Mouse (Mus musculus) hindbrain, embryonic 14.5 days (tissue): Measurements from ENCODE around the gene Zfyve26. TPM values are rescaled to one million over a fixed set of nuclear protein-coding genes. Genes with fewer than 3 reads are reported as not detected.
"Not testable (repeated sequence)": the region's sequence is repeated elsewhere in the genome, so short reads cannot be mapped to it uniquely, and the experiment has no call there.

Experiments used
- ATAC-seq: fragments of 200-750 bp; cut with Nextera tagmentation; 2 replicates; pipeline ENCODE4 v1.8.0; 2017; ENCODE audit warnings: moderate number of reproducible peaks, mild to moderate bottlenecking, moderate TSS enrichment, moderate library complexity; ENCODE audit not compliant: low FRiP score
- DNase-seq: peaks from one replicate; pipeline ENCODE4 v3.0.0-alpha.2; 2015; ENCODE audit warnings: low spot score
- H3K27ac ChIP-seq: fragments of 300-500 bp; sonication (generic); 2 replicates; pipeline ENCODE4 v1.5.1; 2014; ENCODE audit warnings: mild to moderate bottlenecking, moderate library complexity
- H3K27me3 ChIP-seq: fragments of 300-500 bp; sonication (generic); 2 replicates; pipeline ENCODE4 v1.6.1; 2014; ENCODE audit warnings: mild to moderate bottlenecking, low read length, mixed read lengths; ENCODE audit not compliant: control insufficient read depth, insufficient read depth
- H3K36me3 ChIP-seq: fragments of 300-500 bp; sonication (generic); replicated peaks from 2 replicates; pipeline ENCODE4 v1.6.1; 2014; ENCODE audit not compliant: control insufficient read depth, insufficient read depth
- H3K4me1 ChIP-seq: fragments of 300-500 bp; sonication (generic); replicated peaks from 2 replicates; pipeline ENCODE4 v1.6.1; 2014; ENCODE audit warnings: antibody characterized with exemption, low read length, mixed read lengths; ENCODE audit not compliant: control insufficient read depth, insufficient read depth
- H3K4me2 ChIP-seq: fragments of 300-500 bp; sonication (generic); replicated peaks from 2 replicates; pipeline ENCODE4 v1.6.1; 2014; ENCODE audit warnings: mild to moderate bottlenecking, moderate library complexity
- H3K4me3 ChIP-seq: fragments of 300-500 bp; sonication (generic); replicated peaks from 2 replicates; pipeline ENCODE4 v1.5.1; 2014; ENCODE audit warnings: mild to moderate bottlenecking, low read length
- H3K9ac ChIP-seq: fragments of 300-500 bp; sonication (generic); 2 replicates; pipeline ENCODE4 v1.6.1; 2014
- H3K9me3 ChIP-seq: fragments of 300-500 bp; sonication (generic); 2 replicates; pipeline ENCODE4 v1.6.1; 2016; ENCODE audit warnings: low read length; ENCODE audit not compliant: control insufficient read depth
- WGBS: fragments of 180-500 bp; shearing (Covaris S2); extraction: QIAGEN DNeasy Blood & Tissue Kit; methylation state at CpG from one replicate; pipeline ENCODE4 v1.1.7; 2014; 5-methylcytosine and 5-hydroxymethylcytosine counted together
- polyA plus RNA-seq: library from polyadenylated mRNA; unstranded; fragments of >200 nt; fragmentation: Nextera tagmentation; extraction: Ambion mirVana; gene quantifications from 2 replicates; pipeline ENCODE4 v1.2.1, GENCODE M21; 2014

The Zfyve26 gene
- polyA plus RNA-seq, 1 experiment from 2014 or later = 11.7 TPM

DNA sequence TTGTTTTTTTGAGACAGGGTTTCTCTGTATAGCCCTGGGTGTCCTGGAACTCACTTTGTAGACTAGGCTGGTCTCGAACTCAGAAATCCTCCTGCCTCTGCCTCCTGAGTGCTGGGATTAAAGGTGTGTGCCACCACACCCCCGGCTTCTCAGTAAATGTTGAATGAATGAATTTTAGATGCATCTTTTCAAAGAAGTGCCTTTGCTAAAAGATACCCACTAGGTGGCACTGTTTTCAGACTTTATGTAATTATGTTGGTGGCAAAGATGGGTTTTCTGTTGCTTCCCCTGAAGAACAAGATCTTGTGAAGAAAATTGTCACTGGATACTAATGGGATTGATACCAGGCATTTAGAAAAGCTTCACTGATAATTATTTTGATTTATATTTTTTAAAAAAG, 26.4 kb upstream of the Zfyve26 start:
- H3K36me3 ChIP-seq, H3K27ac ChIP-seq, H3K27me3 ChIP-seq, H3K4me2 ChIP-seq, H3K9ac ChIP-seq, ATAC-seq, H3K9me3 ChIP-seq, H3K4me1 ChIP-seq, H3K4me3 ChIP-seq: not testable (repeated sequence)
- WGBS = 73% methylated on average over 2 of the region's 2 CpGs
- DNase-seq = peak; percentile 74

DNA sequence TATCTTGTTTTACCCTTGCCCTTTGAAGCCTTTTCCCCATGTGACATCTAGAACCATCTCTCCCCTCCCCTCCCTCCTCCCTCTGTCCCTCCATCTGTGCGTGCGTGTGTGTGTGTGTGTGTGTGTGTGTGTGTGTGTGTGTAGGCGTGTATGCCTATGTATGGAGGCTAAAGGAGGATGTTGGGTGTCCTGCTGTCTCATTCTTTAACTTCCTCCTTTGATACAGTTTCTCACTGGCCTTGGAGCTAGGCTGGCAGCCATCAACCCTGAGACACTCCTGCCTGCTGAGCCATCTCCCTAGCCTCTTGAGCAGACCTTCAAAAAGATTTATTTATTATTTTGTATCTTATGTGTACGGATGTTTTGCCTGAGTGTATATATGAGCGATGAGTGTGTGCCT, 24.8 kb upstream of the Zfyve26 start:
- 86% methylated on average over 5 of the region's 5 CpGs for WGBS
- H3K9ac ChIP-seq = no peak overlapping the region

DNA sequence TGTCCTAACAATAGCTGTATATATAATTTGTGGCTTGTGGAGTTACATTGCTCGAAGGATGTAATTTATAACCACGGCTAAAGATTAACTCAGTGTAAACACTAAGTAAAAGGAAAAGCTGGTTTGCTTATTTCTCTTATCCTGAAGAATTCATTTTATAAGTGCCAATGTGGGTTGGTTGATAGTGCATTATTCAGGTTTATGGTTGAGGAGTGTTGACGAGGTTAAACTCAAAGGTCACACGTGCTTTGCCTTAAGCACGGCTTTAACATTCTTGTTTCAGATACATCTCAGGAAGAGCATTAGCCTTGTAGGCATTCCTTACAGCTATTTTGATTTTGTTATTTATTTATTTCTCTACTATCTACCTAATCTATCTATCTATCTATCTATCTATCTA, 21.2 kb upstream of the Zfyve26 start:
- ATAC-seq (no peak), DNase-seq (no peak)
- no peak overlapping the region for H3K4me2 ChIP-seq
- no peak overlapping the region for H3K27ac ChIP-seq
- no peaks in the 10 kb centered on the region for H3K36me3 ChIP-seq
- no peaks in the 10 kb centered on the region for H3K27me3 ChIP-seq
- no peaks in the 10 kb centered on the region for H3K9me3 ChIP-seq
- no peaks in the 10 kb centered on the region for H3K4me1 ChIP-seq
- WGBS = 92% methylated on average over 5 of the region's 5 CpGs
- H3K9ac ChIP-seq = no peak overlapping the region
- H3K4me3 ChIP-seq = no peak overlapping the region

More for the DNA sequence above, 24.8 kb upstream of the Zfyve26 start:
- DNase-seq (no peak), ATAC-seq (no peak)
- Histone ChIP-seq H3K27me3 (no peaks in the 10 kb centered on the region), H3K4me3 (no peak overlapping the region), H3K4me1 (no peaks in the 10 kb centered on the region), H3K36me3 (no peaks in the 10 kb centered on the region), H3K4me2 (no peak overlapping the region), H3K9me3 (no peaks in the 10 kb centered on the region), H3K27ac (no peak overlapping the region)

DNA sequence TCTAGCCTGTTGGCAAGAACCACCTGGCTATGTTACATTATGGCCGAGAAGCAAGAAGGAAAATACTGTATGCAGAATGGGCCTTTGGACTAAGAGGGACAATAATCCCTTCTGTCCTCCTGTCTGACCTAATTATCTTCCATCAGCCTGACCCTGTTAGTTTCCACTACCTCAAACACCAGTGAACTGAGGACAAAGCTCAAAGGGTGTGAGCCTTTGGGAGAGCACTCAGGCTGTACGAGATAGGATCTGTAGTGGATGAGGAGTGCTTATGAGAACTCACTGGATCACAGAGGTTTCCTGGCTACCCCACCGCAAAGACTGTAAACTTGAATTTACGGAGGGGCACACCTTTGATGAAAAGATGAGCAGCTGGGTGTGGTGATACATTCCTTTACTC, 17.6 kb upstream of the Zfyve26 start:
- H3K4me1 ChIP-seq = no peaks in the 10 kb centered on the region
- no peak overlapping the region for H3K4me2 ChIP-seq
- no peaks in the 10 kb centered on the region for H3K9me3 ChIP-seq
- no peak overlapping the region for H3K4me3 ChIP-seq
- H3K9ac ChIP-seq = no peak overlapping the region
- no peaks in the 10 kb centered on the region for H3K27me3 ChIP-seq
- no peak overlapping the region for H3K27ac ChIP-seq
- DNase-seq = no peak
- no peaks in the 10 kb centered on the region for H3K36me3 ChIP-seq
- 95% methylated on average over 4 of the region's 4 CpGs for WGBS
- ATAC-seq = no peak

DNA sequence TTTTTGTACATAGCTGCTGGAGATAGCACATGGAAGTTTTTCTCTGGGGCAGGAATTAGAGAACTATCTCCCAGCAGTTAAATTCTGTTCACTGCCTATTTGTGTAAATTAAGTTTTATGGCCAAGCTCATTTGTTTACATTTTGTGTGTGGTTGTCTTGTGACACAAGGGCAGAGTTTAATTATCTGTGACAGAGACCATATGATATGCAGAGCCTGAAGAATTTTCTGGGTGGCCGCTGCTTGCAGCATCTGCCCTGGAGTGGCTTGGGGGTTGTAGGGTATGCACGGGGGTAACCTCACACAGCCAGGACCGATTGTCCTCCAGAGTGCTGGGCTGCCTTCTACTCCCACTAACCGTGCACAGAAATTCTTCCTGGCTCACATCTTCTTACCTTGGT, 9.9 kb upstream of the Zfyve26 start:
- WGBS = 88% methylated on average over 4 of the region's 4 CpGs
- no peak for DNase-seq
- Histone ChIP-seq H3K4me3 (no peak overlapping the region), H3K27ac (no peak overlapping the region), H3K36me3 (no peaks in the 10 kb centered on the region), H3K9ac (no peak overlapping the region), H3K9me3 (no peaks in the 10 kb centered on the region), H3K4me2 (no peak overlapping the region), H3K4me1 (no peaks in the 10 kb centered on the region), H3K27me3 (no peaks in the 10 kb centered on the region)
- ATAC-seq = no peak

DNA sequence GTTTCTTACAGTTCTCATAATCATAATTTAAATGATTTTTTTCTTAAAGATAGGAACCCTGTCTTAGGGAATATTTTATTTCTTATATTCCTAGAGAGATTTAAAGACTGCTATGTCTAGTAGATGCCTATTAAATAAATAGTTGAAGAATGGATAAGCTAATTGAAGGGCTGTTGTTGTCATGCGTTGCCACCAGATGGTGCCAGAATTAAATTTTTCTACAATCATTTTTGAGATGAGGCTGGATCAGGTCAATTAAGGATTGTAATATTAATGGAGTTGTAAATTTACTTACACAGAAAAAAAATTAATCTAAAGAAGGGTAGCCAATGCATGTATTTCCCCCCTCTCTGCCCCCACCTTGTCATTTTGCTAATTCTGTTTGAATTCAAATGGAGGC, 9.0 kb upstream of the Zfyve26 start:
- Histone ChIP-seq H3K27ac (no peak overlapping the region), H3K9me3 (no peaks in the 10 kb centered on the region), H3K4me3 (no peak overlapping the region), H3K27me3 (no peaks in the 10 kb centered on the region), H3K4me1 (no peaks in the 10 kb centered on the region), H3K9ac (no peak overlapping the region), H3K36me3 (no peaks in the 10 kb centered on the region), H3K4me2 (no peak overlapping the region)
- DNase-seq (peak; percentile 38), ATAC-seq (no peak)
- WGBS = 77% methylated on average over 1 of the region's 1 CpGs

DNA sequence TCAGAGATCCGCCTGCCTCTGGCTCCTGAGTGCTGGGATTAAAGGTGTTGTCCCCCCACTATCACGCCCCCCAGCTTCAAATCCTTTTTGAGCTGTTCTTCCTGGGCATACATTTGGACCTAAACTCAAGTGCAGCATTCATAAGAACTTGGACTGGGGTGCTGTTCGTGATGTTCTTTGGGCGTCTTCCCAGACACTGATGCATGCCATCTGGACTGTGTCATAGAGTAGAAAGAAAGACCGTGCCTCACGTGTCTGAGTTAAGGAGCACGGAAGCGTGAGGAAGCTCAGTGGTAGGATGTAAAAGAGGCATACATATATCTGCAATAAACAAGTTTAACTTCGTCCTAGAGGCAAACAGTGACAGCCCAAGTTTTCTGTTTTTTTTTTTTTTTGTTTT, 5.7 kb upstream of the Zfyve26 start:
- Histone ChIP-seq H3K36me3 (no peaks in the 10 kb centered on the region), H3K27me3 (no peaks in the 10 kb centered on the region), H3K9me3 (no peaks in the 10 kb centered on the region), H3K4me3 (no peak overlapping the region), H3K4me1 (no peaks in the 10 kb centered on the region; the same call in 1 of the 2 replicates), H3K9ac (no peak overlapping the region), H3K4me2 (no peak overlapping the region), H3K27ac (no peak overlapping the region)
- no peak for ATAC-seq
- 90% methylated on average over 9 of the region's 9 CpGs for WGBS
- DNase-seq = no peak

DNA sequence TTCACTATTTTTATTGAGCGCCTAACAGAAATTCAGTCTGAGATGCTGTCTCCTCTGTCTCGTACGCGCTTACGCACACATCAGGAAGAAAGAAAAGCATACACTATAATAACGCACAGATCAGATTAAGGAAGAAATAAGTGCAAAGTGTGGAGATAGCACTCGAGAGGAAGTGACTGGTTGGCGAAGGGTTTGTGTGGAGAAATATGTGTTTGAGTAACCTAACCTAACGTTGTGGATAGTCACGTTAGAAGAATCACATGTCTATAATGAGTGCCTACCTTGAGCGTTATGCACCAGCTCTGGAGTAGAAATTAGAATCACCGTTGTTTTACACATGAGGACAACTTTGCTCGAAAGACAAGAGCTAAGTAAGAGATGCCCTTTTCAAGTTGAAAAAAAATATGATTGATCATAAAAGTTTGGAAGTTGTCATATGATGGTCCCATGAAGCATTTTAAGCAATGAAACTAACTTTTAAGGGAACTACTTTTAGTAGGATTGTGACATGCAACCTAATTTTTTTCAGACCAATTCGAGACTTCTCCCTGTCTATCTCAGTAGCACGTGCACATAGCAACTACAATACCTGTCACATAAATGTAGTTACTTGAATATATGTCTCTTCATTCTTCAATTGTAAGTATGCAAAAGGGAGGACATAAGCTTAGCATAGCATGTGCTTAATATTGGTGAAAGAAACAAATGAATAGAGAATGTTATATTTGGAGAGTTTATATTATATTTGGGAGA, 2.0 kb upstream of the Zfyve26 start:
- WGBS = 18% methylated on average over 15 of the region's 15 CpGs

DNA sequence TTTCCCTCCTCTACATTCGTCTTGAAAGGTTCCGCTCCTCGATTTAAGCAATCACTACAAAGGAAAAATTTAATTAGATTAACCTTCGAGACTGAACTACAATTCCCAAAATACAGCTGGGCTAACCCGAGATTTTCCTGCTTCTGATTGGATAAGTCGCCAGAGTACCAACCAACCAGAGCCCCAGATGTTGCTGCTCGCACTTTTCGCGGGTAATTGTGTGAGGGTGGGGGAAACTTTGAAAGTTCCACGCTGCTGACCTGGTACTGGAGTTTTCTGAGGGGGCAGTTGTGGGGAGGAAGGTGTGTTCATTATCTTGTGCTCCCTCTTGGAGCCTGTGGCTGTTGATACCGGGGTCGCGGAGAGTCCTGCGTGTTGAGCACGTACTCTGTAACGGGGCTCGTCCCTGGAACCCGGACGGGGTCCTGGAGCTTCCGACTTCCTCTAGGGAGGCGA, 1.0 kb upstream of the Zfyve26 start, which contains the start of gene Rad51b:
Gene Rad51b, plus strand, starts transcription at position 162 of the 456 bp plus-strand sequence.
- H3K27ac ChIP-seq = peak within 1 kb of the TSS; percentile 69
- no peaks in the 10 kb centered on the region for H3K27me3 ChIP-seq
- H3K4me2 ChIP-seq = peak within 1 kb of the TSS; percentile 88
- under 1% methylated on average over 21 of the region's 21 CpGs for WGBS
- H3K9ac ChIP-seq = peak within 1 kb of the TSS; percentile 68
- no peaks in the 10 kb centered on the region for H3K9me3 ChIP-seq
- peaks cover 13% of the 10 kb centered on the region for H3K4me1 ChIP-seq
- H3K36me3 ChIP-seq = peaks cover 5% of the 10 kb centered on the region; the same call in 1 of the 2 replicates
- ATAC-seq (peak; percentile 85), DNase-seq (peak; percentile 90)
- H3K4me3 ChIP-seq = peak within 1 kb of the TSS; percentile 56

More for the DNA sequence above, 2.0 kb upstream of the Zfyve26 start:
- H3K27me3 ChIP-seq = no peaks in the 10 kb centered on the region
- peaks cover 13% of the 10 kb centered on the region for H3K4me1 ChIP-seq
- peak overlapping the region; percentile 56 for H3K4me3 ChIP-seq
- H3K27ac ChIP-seq = no peak overlapping the region
- DNase-seq (no peak), ATAC-seq (no peak)
- H3K36me3 ChIP-seq = no peaks in the 10 kb centered on the region
- H3K9ac ChIP-seq = 0 out of 2 replicates have a peak overlapping the region, but pooled peaks have one; percentile 50
- peak overlapping the region; percentile 88 for H3K4me2 ChIP-seq
- no peaks in the 10 kb centered on the region for H3K9me3 ChIP-seq
